Mouse (Mus musculus) fat pad, adult 2 months (tissue): ENCODE data around the gene Tinagl1.
A peak's percentile ranks its signal among the peaks of the same experiment; 100 is the strongest.

Experiments used
- DNase-seq: peaks from one replicate; pipeline ENCODE4 v3.0.0-alpha.2; 2011; ENCODE audit warnings: low read depth, low spot score; ENCODE audit errors: extremely low read depth

The Tinagl1 gene

GRCm38 (mm10) chr4:130175072-130175711 is at the start of gene Tinagl1:
Gene Tinagl1, minus strand, starts transcription at chr4:130175122.
- no peak for DNase-seq

- DNase-seq: no peak
Observed at GRCm38 (mm10) chr4:130224071-130224470, 49.1 kb upstream of the Tinagl1 start.

DNA sequence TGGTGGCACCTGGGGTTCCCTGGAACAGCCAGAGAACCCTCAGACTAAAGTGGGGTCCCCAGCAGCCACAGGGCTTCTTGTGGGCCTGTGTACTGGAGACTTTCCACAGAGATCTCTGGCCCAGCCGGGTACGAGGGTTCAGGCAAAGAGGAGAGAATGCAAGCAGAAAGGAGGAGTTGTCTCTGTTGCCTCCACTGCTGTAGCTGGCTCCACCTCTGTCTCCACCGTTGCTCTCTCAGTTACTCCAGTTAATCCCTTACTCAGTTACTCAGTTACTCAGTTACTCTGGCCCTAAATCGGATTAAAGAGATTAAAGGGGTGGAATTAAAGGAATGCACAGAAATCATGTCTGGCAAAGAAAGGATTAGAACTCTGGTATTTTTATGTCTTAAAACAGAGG is 47.3 kb upstream of the Tinagl1 start, which contains the start of gene Gm853:
Gene Gm853 (minus strand): TSS at position 223 of the 400 bp plus-strand sequence.
- DNase-seq: no peak

- no peak for DNase-seq
Observed at GRCm38 (mm10) chr4:130220176-130220575, 45.3 kb upstream of the Tinagl1 start.

- DNase-seq: no peak
Observed at GRCm38 (mm10) chr4:130215392-130215791, 40.5 kb upstream of the Tinagl1 start.

DNA sequence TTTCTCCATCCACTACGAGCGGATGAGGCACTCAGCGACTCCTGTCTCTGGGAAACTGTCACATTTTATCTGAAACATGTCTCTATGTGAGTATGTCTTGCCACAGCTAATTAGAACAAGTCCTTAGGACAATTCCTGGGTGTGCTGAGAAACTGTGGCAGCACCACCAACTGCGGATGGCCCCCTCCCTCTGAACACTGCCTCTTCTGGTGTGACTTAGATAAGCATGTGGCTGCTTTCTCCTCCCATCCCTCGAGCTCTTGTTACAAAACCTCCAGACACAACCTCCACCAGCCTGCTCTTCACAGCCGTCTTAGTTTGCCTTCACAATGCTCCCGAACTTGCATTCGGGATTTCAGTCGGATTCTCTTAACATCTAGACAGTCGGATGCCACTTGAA is 38.9 kb upstream of the Tinagl1 start:
- no peak for DNase-seq

- no peak for DNase-seq
Observed at GRCm38 (mm10) chr4:130213197-130213596, 38.3 kb upstream of the Tinagl1 start.

DNA sequence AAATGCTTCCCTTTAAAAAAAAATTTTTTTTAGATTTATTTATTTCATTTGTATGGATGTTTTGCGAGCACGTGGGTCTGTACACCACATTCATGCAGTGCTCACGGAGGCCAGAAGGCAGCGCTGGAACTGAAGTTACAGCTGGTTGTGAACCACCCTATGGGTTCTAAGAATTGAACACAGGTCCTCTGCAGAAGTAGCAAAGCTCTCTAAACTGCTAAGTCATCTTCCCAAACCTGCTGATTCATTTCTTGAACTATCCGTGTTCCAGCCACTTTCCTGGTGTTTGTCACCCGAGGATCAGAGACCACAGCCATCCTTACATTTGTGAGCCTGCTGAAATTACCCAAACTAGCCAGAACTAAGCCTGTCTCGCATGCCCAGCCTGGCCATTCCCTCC is 37.5 kb upstream of the Tinagl1 start:
- no peak for DNase-seq

DNA sequence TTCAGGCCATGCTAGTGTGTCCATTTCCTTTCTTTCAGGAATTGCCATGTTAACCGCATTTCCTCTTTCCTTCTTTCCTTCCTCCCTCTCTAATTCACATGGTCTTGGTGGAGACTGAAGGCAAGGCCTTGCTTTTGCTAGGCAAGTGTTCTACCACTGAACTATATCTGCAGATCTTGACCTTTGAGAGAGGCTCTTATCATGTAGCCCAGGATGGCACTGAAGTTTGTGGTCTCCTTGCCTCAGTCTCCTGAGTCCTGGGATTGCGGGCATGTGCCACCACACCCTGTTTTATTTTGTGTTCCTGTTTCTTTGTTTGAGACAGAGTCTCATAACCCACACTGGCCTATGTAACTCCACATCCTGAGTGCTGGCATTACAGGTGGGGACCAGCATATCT is 36.9 kb upstream of the Tinagl1 start:
- no peak for DNase-seq

GRCm38 (mm10) chr4:130198694-130199670 is 24.1 kb upstream of the Tinagl1 start:
- DNase-seq: peak; percentile 18

- no peak for DNase-seq
Observed at GRCm38 (mm10) chr4:130196542-130196941, 21.6 kb upstream of the Tinagl1 start.

- DNase-seq: no peak
Observed at GRCm38 (mm10) chr4:130195924-130196323, 21.0 kb upstream of the Tinagl1 start.

DNA sequence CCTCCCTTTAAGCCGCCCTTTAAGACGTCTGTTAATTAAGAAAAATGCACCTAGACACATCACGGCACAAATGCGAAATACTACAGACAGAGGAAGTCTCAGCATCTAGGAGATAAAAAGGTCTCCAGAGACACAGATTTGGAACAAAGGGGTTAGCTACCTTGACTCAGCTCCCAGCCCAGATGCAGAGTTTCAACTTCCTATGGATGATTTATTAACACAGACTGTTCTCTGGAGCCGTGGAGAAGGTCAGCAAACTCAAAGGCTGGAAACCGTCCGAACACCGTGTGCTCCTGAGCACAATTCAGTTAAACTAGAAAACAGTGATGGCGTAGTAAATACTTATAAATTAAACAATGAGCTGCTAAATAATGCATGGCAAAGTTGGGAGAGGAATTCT is 17.3 kb upstream of the Tinagl1 start:
- no peak for DNase-seq

GRCm38 (mm10) chr4:130189606-130190005 is 14.7 kb upstream of the Tinagl1 start:
- no peak for DNase-seq

DNA sequence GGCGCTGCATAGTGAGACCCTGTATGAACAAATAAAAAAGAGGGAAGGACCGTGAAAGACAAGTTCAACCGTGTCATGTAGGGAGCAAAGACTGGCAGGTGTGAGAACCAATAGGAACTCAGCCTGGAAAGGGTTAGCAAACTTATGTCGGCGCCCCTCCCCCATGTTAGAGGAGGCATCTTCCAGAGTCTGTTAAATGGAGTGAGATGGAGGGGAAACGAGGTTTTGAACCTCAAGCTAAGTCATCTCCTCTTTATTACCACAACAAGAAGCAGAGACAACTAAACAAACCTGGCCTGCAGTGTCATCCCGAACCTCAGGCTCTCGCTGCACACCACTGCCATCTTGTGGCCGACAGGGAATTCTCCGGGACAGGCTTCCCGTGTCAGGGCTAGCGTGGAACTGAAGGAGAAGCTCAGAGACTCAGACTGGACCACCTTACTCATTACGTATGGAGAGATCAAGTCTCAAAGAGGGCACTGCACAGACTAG is 13.9 kb upstream of the Tinagl1 start:
- DNase-seq: no peak

DNA sequence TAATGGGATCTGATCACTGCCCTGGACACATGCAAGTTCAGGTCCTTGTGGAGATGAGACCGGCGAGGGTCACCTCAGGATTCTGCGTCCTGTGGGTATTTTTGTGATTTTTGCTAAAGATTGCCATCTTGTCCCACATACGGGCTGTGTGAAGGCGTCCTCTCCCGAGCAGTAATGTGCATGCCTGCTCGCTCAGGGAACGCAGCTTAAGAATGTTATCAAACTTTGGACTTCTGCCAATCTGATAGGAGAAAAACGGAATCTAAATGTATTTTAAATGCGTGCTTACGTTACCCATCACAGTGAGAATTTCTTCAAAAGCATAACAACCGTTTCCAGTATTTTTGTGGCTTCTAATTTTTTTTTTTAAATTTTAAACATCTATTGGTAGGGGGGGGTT is 12.0 kb upstream of the Tinagl1 start:
- no peak for DNase-seq

GRCm38 (mm10) chr4:130186450-130186849 is 11.5 kb upstream of the Tinagl1 start:
- DNase-seq: no peak

GRCm38 (mm10) chr4:130183879-130184278 is 9.0 kb upstream of the Tinagl1 start:
- no peak for DNase-seq

DNA sequence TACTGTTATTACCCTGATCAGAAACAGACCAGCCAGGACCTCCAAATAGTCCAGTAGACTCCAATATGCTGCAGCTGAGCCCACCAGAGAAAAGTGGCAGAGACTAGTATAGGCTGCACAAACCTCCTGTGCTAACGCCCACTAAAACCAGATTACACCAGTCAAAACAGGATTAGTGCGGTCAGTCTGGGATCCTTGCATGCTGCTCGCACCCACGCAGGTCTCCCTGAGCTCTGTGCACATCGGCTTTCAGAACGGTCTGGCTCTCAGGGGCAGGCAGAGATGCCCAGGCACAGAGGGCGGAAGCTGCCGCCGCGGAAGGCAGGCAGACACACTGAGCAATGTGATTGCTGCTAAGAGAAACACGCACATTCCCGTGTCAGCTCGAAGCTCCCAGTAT is 8.1 kb upstream of the Tinagl1 start:
- DNase-seq: no peak

DNA sequence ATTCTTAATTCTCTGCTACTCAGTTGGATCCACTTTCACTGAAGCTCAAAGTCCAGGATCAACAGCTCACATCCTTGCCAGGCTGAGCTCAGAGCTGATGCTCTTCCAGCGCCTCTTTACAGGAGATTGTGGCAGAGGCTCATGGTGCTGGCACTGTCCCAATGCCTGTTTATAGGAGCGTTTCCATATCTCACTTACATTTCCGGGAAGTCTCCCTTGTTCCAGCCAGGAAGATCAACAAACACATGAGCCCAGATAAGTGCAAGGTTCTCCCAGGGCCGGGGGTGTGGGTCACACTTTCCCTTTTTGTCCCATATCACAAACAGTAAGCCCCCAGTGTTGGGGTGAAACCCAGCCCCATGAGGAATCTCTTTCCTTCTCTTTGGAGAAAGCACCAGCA is 7.0 kb upstream of the Tinagl1 start:
- DNase-seq: no peak

DNA sequence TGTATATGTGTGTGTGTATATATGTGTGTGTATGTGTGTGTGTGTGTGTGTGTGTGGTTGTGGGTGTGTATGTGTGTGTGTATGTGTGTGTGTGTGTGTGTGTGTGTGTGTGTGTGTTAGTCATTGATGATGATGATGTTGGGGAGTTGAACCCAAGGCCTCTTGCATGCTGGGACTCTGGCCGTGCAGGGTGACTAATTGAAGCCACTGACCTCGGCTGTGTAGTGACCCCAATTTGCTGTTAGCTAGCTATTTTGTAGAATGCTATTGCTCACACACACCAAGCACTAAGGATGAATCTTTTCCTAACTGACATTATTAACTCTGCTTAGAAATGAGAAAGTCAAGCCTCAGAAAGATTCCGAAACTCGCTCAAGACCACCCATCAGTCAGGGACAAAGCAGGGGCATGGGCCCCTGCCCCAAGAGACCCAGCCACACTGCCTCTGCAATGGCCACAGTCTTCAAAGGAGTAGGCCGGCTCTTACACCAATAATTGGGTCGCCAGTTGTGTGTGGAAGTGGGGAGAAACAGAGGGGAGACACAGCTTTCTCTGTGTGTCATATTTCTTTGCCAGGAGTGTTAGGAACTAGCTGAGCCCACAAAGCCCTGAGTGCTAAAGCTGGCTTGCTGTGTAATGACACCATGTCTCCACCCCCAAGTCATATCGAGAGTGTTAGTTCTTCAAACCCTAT is 6.1 kb upstream of the Tinagl1 start:
- no peak for DNase-seq
